Mouse (Mus musculus): Measurements from ENCODE around the gene Ptgs1.

DNA sequence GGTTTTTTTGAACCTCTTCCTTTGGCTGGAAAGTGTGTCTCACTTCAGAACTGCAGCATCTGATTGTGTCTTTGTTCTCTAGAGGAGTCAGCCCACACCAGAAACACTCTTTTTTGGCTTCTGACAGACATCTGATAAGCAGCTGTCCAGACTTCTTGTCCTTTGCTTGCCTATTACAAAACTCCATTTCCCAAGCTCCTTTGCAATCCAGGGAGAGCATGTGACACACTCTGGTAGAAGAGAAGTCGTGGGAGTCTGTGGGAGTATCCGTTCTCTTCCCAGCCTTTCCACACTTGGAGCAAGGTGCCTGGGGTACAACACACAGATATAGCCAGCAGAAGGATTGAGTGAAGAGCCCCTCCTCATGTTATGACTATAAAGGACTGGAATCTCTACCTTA lies 5.6 kb upstream of the Ptgs1 start:
- no peak for TF ChIP-seq GATA1 (IDR thresholded peaks at IDR 0.05; ENCODE audit: low read length)
- no peak for TF ChIP-seq TAL1 (IDR thresholded peaks at IDR 0.05; ENCODE audit: low read length)
